Mouse (Mus musculus) layer of hippocampus, postnatal 14 days (tissue): ENCODE data around the gene Rbpms2. TPM values are rescaled to one million over a fixed set of nuclear protein-coding genes. Genes with fewer than 3 reads are reported as not detected.
A peak's percentile ranks its signal among the peaks of the same experiment; 100 is the strongest.

Experiments
- DNase-seq, 2 experiments: peaks; one replicate each; pipeline ENCODE4 v3.0.0; 2021 to 2022; ENCODE audit warnings: low spot score in 2 of 2, mixed read lengths in 1 of 2
- total RNA-seq, 2 experiments: library from RNA; stranded (reverse); gene quantifications; 2 replicates each; pipeline ENCODE4 v1.2.3; 2021

The Rbpms2 gene
- total RNA-seq, 2 experiments from 2014 or later, result 2.1 to 2.3 TPM

DNA sequence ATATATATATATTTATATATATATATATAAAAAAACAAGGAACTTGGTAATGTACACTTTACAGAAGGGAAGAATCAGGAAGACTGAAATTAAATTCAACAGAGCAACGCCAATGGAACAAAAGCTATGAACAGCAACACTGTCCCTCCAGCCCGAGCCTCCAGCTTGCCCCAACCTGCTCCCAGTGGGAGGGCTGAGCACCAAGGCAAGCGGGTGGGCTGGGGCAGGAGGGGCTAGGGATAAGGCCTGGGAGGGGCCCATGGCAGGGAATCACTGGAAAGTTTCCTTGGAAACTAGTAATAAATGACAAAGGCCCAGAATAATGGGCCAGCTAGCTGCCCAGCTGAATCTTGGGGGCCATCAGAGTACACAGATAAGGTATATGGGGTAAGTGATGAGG lies 63.0 kb downstream of the Rbpms2 start:
- DNase-seq, result no peak

DNA sequence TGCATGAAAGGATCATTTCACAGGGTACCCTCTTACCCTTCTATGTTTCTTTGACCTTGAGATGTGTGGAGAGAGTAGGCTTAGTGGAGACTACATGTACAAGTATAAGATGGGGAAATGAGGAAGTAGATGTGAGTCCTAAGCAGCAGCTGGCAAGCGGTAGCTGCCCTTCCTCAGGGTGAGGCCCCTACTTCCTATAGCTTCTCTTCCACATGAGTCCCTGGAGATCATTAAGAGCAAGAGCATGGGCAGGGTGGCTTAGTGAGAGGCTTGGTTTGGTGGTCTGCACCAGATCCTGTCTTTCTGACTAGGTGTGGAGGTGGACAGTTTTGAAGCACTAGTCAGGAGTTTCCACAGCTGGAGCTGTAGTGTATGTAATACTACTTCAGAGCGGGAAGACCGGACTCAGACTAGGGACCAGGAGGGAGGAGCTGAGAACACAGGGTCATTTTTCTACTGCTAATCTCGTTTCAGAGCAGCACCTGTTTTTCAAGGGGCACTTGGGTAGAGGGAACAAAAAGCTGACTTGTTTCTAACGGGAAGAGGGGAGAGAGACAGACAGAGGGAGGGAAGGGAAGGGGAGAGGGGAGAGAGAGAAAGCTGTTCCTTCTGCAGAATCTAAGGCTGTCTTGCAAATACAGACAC lies 63.6 kb downstream of the Rbpms2 start:
- no peak for DNase-seq

DNA sequence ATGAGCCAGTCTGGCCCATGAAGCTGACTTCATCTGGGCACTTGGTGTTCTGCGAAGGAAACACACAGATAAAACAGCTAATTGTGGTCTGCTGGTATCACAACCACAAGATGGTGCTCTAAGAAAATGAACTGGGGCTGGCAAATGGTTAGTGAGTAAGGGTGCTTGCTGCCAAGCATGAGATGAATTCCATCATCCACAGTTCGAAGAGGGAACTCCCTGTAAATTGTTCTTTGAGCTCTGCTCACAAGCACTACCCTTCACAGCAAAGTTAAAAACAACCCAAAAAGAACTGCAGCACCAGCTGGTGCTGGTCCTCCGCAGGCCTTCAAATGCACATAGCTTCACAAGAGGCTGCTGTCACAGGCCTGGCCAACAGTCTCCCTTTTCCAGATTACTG lies 66.2 kb downstream of the Rbpms2 start:
- peak; percentile 57 to 87 for DNase-seq

DNA sequence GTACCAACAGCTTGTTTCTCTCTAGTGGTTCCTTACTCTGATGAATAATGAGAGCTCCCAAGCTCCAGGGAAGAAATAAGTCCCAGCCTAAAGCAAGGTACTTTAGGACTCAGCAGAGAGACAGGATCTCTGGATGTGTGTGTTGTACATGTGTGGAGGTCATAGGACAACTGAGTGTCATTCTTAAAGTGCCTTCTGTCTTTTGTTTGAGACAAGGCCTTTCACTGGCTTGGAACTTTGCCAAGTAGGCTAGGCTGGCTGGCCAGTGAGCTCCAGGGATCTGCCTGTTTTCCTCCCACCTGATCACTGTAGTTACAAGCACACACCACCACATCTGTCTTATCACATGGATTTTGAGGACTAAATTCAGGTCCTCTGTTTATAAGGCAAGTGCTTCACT lies 66.9 kb downstream of the Rbpms2 start:
- no peak for DNase-seq

DNA sequence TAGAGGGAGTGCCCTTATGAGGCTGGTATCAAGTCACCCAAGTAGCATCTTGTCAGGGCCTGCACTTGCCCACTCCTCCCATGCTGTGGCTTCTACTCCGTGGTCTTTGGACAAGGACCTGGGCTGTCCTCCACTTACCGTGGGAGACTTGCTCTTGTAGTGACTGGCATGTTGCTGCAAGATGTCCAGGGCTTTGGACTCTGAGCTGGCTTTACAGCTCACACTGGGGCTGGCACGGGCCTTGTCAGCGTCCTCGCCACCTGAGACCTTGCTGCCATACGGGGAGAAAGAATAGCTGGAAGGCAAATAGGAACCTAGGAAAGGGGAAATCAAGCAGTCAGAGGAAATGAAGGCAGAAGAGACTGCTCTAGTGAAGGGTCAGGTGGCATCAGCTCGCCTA lies 67.9 kb downstream of the Rbpms2 start:
- DNase-seq, result no peak

DNA sequence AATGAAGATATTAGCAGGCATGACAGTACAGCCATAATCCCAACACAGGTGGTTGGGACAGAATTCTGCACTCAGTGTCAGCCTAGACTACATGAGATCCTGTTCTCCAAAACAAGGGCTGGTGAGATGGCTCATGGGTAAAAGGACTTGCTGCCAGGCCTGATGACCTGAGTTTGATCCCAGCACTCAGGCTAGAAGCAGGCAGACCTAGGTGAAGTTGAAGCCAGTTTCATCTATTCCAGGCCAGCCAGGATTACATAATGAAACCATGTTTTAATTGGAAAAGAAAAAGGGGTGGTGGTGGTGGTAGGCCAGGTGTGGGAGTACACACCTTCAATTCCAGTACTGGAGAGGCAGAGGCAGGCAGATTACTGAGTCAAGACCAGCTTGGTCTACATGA lies 68.5 kb downstream of the Rbpms2 start:
- DNase-seq, result no peak

DNA sequence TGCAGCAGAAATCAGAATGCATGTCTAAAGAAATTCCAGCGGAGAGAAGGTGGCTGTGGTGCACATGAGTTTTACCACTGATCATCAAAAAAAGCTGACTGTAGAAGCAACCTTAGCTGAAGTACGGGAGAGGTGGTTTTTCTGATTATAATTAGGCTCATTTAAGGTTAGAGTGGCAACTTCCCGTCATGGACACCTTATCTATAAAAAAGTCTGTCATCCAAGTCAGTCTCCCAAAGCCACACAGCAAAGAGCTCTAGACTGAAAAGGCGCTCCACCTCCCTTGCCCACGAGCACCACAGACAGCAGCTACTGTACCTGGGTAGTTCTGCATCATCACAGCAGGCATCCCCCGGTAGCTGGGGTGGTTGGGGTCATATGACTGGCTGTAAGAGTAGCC lies 71.1 kb downstream of the Rbpms2 start:
- no peak for DNase-seq

DNA sequence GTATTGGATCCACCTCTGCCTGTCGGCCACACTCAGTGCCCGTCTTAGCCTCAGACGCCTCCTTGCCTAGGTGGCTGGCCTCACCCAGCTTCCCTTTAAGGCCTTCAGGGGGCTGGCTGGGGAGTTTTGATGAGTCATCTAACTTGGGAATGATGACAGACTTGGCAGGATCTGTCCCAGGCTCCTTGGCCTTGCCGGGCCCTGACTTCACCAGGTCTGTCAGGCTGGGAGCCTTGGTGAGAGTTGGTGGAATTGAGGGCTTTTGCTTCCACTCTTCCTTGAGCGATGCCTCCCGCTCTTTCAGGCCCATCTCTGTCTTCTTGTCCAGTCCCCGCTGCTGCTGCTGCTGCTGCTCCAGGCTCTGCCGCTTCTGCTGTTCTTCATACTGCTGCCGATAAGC lies 72.8 kb downstream of the Rbpms2 start:
- DNase-seq, result no peak

DNA sequence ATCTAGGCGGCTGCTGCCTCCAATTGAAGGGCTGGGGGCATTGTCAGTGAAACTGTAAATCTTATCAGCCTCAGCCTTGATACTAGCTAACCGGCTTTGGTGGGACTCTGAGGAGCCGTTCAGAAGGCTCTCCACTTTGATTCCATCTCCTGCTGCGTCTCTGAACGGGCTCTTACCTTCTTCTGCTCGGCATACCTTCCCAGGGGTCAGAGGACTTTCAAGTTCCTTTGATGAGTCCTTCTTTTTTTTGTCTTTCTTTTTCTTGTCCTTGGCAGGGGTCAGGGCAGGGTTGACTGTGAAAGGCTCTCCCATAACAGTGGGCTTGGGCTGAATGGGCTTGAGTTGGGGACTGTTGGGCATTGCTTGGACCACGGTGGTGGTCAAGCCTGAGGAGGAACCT lies 73.8 kb downstream of the Rbpms2 start:
- DNase-seq, result no peak

DNA sequence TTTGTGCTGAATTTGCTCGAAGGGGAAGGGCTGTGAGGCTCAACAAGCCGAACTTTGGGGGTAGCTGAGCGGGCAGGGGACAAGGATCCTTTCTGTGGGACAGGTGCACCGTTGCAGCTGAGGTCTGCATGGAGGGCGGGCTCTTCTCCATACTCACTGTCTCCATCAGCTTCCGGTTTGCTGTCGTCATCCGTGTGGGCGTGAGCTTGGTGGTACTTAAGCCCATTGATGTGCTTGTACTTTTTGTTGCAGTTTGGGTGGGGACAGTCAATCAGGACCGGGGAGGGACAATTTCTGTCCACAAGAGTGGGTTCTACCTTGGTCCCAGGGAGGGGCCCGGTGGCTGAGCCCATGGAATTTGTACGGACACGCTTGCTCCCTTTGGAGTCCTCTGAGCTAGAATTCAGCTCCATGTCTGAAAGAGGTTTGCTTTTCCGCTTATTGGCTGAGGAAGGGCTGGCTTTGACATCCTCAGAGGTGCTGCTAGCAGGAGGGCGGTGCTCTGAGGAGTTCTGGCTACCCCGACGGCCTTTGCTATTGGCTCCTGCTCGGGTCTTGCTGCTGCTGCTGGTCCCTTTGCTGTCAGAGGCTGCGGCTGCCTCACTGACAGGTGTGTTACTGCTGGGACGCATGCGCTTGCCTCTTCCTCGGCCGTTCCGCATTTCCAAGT lies 74.6 kb downstream of the Rbpms2 start:
- DNase-seq, result no peak

Other genes starting within 250 kb of the Rbpms2 start
- under 1 TPM; 0.21 to 0.25 TPM for gene Kbtbd13, start 238.0 kb upstream of the Rbpms2 start, total RNA-seq
- gene Rasl12, start 231.1 kb upstream of the Rbpms2 start, total RNA-seq, result 1 to 10 TPM; 3.6 to 4.8 TPM
- not detected for gene Slc51b, start 206.7 kb upstream of the Rbpms2 start, total RNA-seq
- 10 to 100 TPM; 18.4 to 18.8 TPM for gene Mtfmt, start 193.9 kb upstream of the Rbpms2 start, total RNA-seq
- 10 to 100 TPM; 25.4 to 27.1 TPM for gene Spg21, start 168.7 kb upstream of the Rbpms2 start, total RNA-seq
- gene Ankdd1a, start 109.5 kb upstream of the Rbpms2 start, total RNA-seq, result 1 to 10 TPM; 1.7 to 1.9 TPM
- gene Plekho2, start 49.6 kb upstream of the Rbpms2 start, total RNA-seq, result 1 to 10 TPM; 7.5 to 9.4 TPM
- under 1 TPM; 0.67 to 0.69 TPM for gene Pif1, start 42.5 kb upstream of the Rbpms2 start, total RNA-seq
- 100 to 1,000 TPM; 213 to 221 TPM for gene Oaz2, start 38.4 kb downstream of the Rbpms2 start, total RNA-seq
- 10 to 100 TPM; 44.8 to 48.6 TPM for gene Zfp609, start 197.9 kb downstream of the Rbpms2 start, total RNA-seq